Mouse (Mus musculus): ENCODE results near the gene Phldb2.

GRCm38 (mm10) chr16:45787650-45788049 lies 165.7 kb downstream of the Phldb2 start:
- no peak for TF ChIP-seq EP300 (IDR thresholded peaks at IDR 0.05; ENCODE audit: low read depth)
- no peak for TF ChIP-seq CTCF (IDR thresholded peaks at IDR 0.05; ENCODE audit: low read depth)

Data from liver, postnatal 0 days (tissue).